Mouse (Mus musculus): ENCODE measurements around the gene Ttc16.

GRCm38 (mm10) chr2:32821041-32821802, 45.8 kb upstream of the Ttc16 start:
- peak; percentile 62 for TF ChIP-seq CTCF (IDR thresholded peaks at IDR 0.05; ENCODE audit: borderline replicate concordance, insufficient read depth, low read depth, low read length)
- no peak for TF ChIP-seq POLR2A (IDR thresholded peaks at IDR 0.05; ENCODE audit: borderline replicate concordance, insufficient read depth, low read length)

All from cerebellum, adult 2 months (tissue).